15 mouse cellular contexts compared by ENCODE assay signal in genomic region chr19:37269106-37269505, GRCm38 (mm10).
"Had no signal": no experiment of that assay in that cellular context is flagged by ENCODE, and none has a peak within 500 bp of the region (broad histone marks: within the 10 kb centered on the region; RNA-seq: fewer than 3 reads in every experiment).

No protein-coding gene starts in this region.

- H3K27ac ChIP-seq: lung, embryonic 15.5 days; macrophage; midbrain, embryonic 13.5 days; midbrain, embryonic 15.5 days; neural tube, embryonic 12.5 days had no signal

- H3K4me1 ChIP-seq: lung, embryonic 15.5 days; midbrain, embryonic 15.5 days had no signal

- H3K27me3 ChIP-seq: lung, embryonic 15.5 days; megakaryocyte, embryonic 14.5 days; midbrain, embryonic 13.5 days; midbrain, embryonic 15.5 days; neural tube, embryonic 12.5 days had no signal

- DNase-seq: lung, adult 18-20 months; lung, postnatal 14 days; lung, postnatal 36 days; right cerebral cortex, postnatal 25 days; right cerebral cortex, postnatal 4 days; spleen, adult 18-20 months; thymus, adult 18-20 months; thymus, postnatal 14 days; thymus, postnatal 36 days had no signal

- H3K9me3 ChIP-seq: lung, embryonic 15.5 days; megakaryocyte, embryonic 14.5 days; midbrain, embryonic 13.5 days; midbrain, embryonic 15.5 days; neural tube, embryonic 12.5 days had no signal

- H3K4me3 ChIP-seq: lung, embryonic 15.5 days; megakaryocyte, embryonic 14.5 days; midbrain, embryonic 13.5 days; midbrain, embryonic 15.5 days; neural tube, embryonic 12.5 days had no signal
